Mouse (Mus musculus): ENCODE results near the gene Stn1.

Stn1 gene

GRCm38 (mm10) chr19:47451476-47452113 lies 85.7 kb downstream of the Stn1 start:
- DNase-seq (ENCODE audit: low spot score) = no peak
